ENCODE assay signal across 29 mouse cellular contexts in genomic region chr9:115450741-115451320, GRCm38 (mm10).
DNase-seq lines count a peak whose midpoint lies in the region; ATAC-seq and TF ChIP-seq lines count a peak whose summit lies in the region.
"Had no signal": no experiment of that assay in that cellular context is flagged by ENCODE, and none has a peak within 500 bp of the region (broad histone marks: within the 10 kb centered on the region; RNA-seq: fewer than 3 reads in every experiment).

No protein-coding gene starts in this region.

- H3K27me3 ChIP-seq in forebrain, embryonic 11.5 days (ENCODE audit: control insufficient read depth, insufficient read depth, low read length): no peaks in the 10 kb centered on the region
- no peaks in the 10 kb centered on the region for H3K27me3 ChIP-seq in forebrain, embryonic 15.5 days
- H3K27me3 ChIP-seq in intestine, embryonic 16.5 days (replicated peaks; ENCODE audit: control insufficient read depth, insufficient read depth, low read length): no peaks in the 10 kb centered on the region
- H3K27me3 ChIP-seq: heart, embryonic 15.5 days; midbrain, embryonic 15.5 days; neural tube, embryonic 13.5 days; Patski had no signal

- 82% methylated on average over 5 of the region's 5 CpGs for WGBS in forebrain, embryonic 11.5 days
- 84% methylated on average over 5 of the region's 5 CpGs for WGBS in forebrain, embryonic 15.5 days
- 86% methylated on average over 5 of the region's 5 CpGs for WGBS in lung, adult 2 months
- 79% methylated on average over 5 of the region's 5 CpGs for WGBS in intestine, embryonic 16.5 days

- no peak for TF ChIP-seq CTCF in lung, adult 2 months (IDR thresholded peaks at IDR 0.05; ENCODE audit: insufficient read depth, low read length)

- H3K9me3 ChIP-seq in forebrain, embryonic 11.5 days (ENCODE audit: control insufficient read depth, low read length): no peaks in the 10 kb centered on the region
- no peaks in the 10 kb centered on the region for H3K9me3 ChIP-seq in forebrain, embryonic 15.5 days
- H3K9me3 ChIP-seq in intestine, embryonic 16.5 days (ENCODE audit: control insufficient read depth, low read length): no peaks in the 10 kb centered on the region
- H3K9me3 ChIP-seq: heart, embryonic 15.5 days; kidney, embryonic 15.5 days; midbrain, embryonic 15.5 days; neural tube, embryonic 13.5 days had no signal

- H3K4me2 ChIP-seq in forebrain, embryonic 11.5 days (ENCODE audit: low read depth, low read length, severe bottlenecking): no peak overlapping the region
- no peak overlapping the region for H3K4me2 ChIP-seq in forebrain, embryonic 15.5 days (replicated peaks)
- H3K4me2 ChIP-seq in intestine, embryonic 16.5 days (ENCODE audit: low read depth, low read length): no peak overlapping the region
- H3K4me2 ChIP-seq: heart, embryonic 15.5 days; kidney, embryonic 15.5 days; liver, embryonic 11.5 days; midbrain, embryonic 15.5 days; neural tube, embryonic 13.5 days had no signal

- peak; percentile 47 for DNase-seq in forebrain, embryonic 11.5 days (ENCODE audit: low spot score)
- peak; percentile 14 for DNase-seq in lung, postnatal 10 days
- no peak for DNase-seq in lung, adult 2 months
- peak; percentile 92 for DNase-seq in R1 (ENCODE audit: low read depth, low spot score)
- peak; percentile 17 for DNase-seq in retina, embryonic 14.5 days (ENCODE audit: low spot score)
- DNase-seq in right cerebral cortex, postnatal 14 days: no peak
- DNase-seq: adrenal gland, postnatal 10 days; cerebellum, adult 2 months; cerebellum, postnatal 25 days; forebrain, postnatal 0 days; gastrocnemius, postnatal 14 days; heart, adult 18-20 months; heart, postnatal 36 days; layer of hippocampus, adult 9-11 months; lung, adult 18-20 months; thymus, postnatal 14 days had no signal

- no peak overlapping the region for H3K4me3 ChIP-seq in forebrain, embryonic 11.5 days (ENCODE audit: low read depth, low read length)
- no peak overlapping the region for H3K4me3 ChIP-seq in forebrain, embryonic 15.5 days
- no peak overlapping the region for H3K4me3 ChIP-seq in lung, adult 2 months (replicated peaks; ENCODE audit: extremely low read depth, low read depth, low read length)
- no peak overlapping the region for H3K4me3 ChIP-seq in intestine, embryonic 16.5 days (ENCODE audit: low read length)
- H3K4me3 ChIP-seq: heart, embryonic 15.5 days; kidney, embryonic 15.5 days; midbrain, embryonic 15.5 days; neural tube, embryonic 13.5 days had no signal

- H3K36me3 ChIP-seq in forebrain, embryonic 11.5 days (ENCODE audit: control insufficient read depth, insufficient read depth, low read length): no peaks in the 10 kb centered on the region
- H3K36me3 ChIP-seq in forebrain, embryonic 15.5 days: no peaks in the 10 kb centered on the region
- no peaks in the 10 kb centered on the region for H3K36me3 ChIP-seq in intestine, embryonic 16.5 days (ENCODE audit: control insufficient read depth, insufficient read depth, low read length)
- H3K36me3 ChIP-seq: G1E; heart, embryonic 15.5 days; kidney, embryonic 15.5 days; midbrain, embryonic 15.5 days; neural tube, embryonic 13.5 days had no signal

- H3K9ac ChIP-seq in forebrain, embryonic 11.5 days (ENCODE audit: low read length): no peak overlapping the region
- H3K9ac ChIP-seq in forebrain, embryonic 15.5 days (replicated peaks): no peak overlapping the region
- no peak overlapping the region for H3K9ac ChIP-seq in intestine, embryonic 16.5 days (ENCODE audit: low read depth, low read length)
- H3K9ac ChIP-seq: forebrain, postnatal 0 days; heart, embryonic 15.5 days; kidney, embryonic 15.5 days; midbrain, embryonic 15.5 days; neural tube, embryonic 13.5 days had no signal

- H3K4me1 ChIP-seq in forebrain, embryonic 11.5 days (replicated peaks; ENCODE audit: control insufficient read depth, insufficient read depth, low read length): no peaks in the 10 kb centered on the region
- no peaks in the 10 kb centered on the region for H3K4me1 ChIP-seq in forebrain, embryonic 15.5 days
- H3K4me1 ChIP-seq in lung, adult 2 months (ENCODE audit: control insufficient read depth, insufficient read depth, low read length): no peaks in the 10 kb centered on the region
- no peaks in the 10 kb centered on the region for H3K4me1 ChIP-seq in intestine, embryonic 16.5 days (ENCODE audit: control insufficient read depth, insufficient read depth, low read length)
- H3K4me1 ChIP-seq: heart, embryonic 15.5 days; kidney, embryonic 15.5 days; midbrain, embryonic 15.5 days had no signal

- no peak overlapping the region for H3K27ac ChIP-seq in forebrain, embryonic 11.5 days (ENCODE audit: low read depth, low read length)
- no peak overlapping the region for H3K27ac ChIP-seq in forebrain, embryonic 15.5 days (replicated peaks)
- no peak overlapping the region for H3K27ac ChIP-seq in intestine, embryonic 16.5 days (ENCODE audit: low read length)
- H3K27ac ChIP-seq: heart, embryonic 15.5 days; hindbrain, postnatal 0 days; kidney, embryonic 15.5 days; midbrain, embryonic 15.5 days; neural tube, embryonic 13.5 days had no signal

- no peak for TF ChIP-seq POLR2A in lung, adult 2 months (IDR thresholded peaks at IDR 0.05; ENCODE audit: borderline replicate concordance, extremely low read depth, low read depth, low read length)

- no peak for ATAC-seq in forebrain, embryonic 11.5 days (replicated peaks; ENCODE audit: low FRiP score)
- no peak for ATAC-seq in forebrain, embryonic 15.5 days (replicated peaks)
- no peak for ATAC-seq in intestine, embryonic 16.5 days
- ATAC-seq: activated CD4-positive, CD25-positive, alpha-beta regulatory T cell, adult 4 months; CD4-positive, CD25-positive, alpha-beta regulatory T cell, adult 4 months; forebrain, postnatal 0 days; hindbrain, postnatal 0 days; intestine, postnatal 0 days; midbrain, embryonic 15.5 days; Patski had no signal

Comparison
In these comparisons a context has a peak if more than half of its experiments do, and no peak if none do; other contexts are left out.
1. DNase-seq: peak in forebrain, embryonic 11.5 days (single experiment), lung, postnatal 10 days (single experiment), R1 (single experiment) and retina, embryonic 14.5 days (single experiment); none in lung, adult 2 months (single experiment) and right cerebral cortex, postnatal 14 days (single experiment).